Mouse (Mus musculus): Measurements from ENCODE around the gene Cyp4a32. TPM values are rescaled to one million over a fixed set of nuclear protein-coding genes. Genes with fewer than 3 reads are reported as not detected.
"Not testable (repeated sequence)": the region's sequence is repeated elsewhere in the genome, so short reads cannot be mapped to it uniquely, and the experiment has no call there.

The Cyp4a32 gene
- polyA plus RNA-seq (2015; fragmentation: Nextera tagmentation; extraction: Ambion mirVana) = not detected in 2 replicates

DNA sequence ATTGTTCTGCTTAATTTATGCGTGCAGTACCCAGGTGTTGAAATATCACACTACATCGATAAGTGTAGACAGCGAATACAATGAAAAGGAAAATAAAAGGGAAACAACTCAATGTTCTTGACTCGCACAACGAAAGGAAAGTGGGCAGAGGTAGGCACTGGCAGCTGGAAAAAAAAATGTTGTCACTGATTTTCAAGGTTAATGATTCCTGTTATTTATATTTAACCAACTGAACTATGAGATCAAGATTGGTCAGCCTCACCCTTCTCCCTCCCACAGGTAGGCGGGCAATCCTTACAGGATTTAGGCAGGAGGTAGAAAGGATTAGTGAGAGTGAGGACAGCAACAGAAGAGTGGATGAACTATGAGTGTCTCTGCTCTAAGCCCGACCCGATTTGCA is at the start of gene Cyp4a32:
TSS of gene Cyp4a32 (plus strand) at position 359 of the 400 bp plus-strand sequence.
- not testable (repeated sequence) for H3K36me3 ChIP-seq (ENCODE audit: control insufficient read depth, insufficient read depth, low read length); H3K4me1 ChIP-seq (ENCODE audit: control insufficient read depth, insufficient read depth, low read length); H3K27ac ChIP-seq (ENCODE audit: low read length); H3K4me3 ChIP-seq (ENCODE audit: low read length); H3K9ac ChIP-seq (ENCODE audit: low read depth, low read length); H3K27me3 ChIP-seq (replicated peaks; ENCODE audit: control insufficient read depth, insufficient read depth, low read length); ATAC-seq; H3K4me2 ChIP-seq (ENCODE audit: low read depth, low read length); H3K9me3 ChIP-seq (ENCODE audit: control insufficient read depth, low read length)
- WGBS = 86% methylated on average over 8 of the region's 8 CpGs

DNA sequence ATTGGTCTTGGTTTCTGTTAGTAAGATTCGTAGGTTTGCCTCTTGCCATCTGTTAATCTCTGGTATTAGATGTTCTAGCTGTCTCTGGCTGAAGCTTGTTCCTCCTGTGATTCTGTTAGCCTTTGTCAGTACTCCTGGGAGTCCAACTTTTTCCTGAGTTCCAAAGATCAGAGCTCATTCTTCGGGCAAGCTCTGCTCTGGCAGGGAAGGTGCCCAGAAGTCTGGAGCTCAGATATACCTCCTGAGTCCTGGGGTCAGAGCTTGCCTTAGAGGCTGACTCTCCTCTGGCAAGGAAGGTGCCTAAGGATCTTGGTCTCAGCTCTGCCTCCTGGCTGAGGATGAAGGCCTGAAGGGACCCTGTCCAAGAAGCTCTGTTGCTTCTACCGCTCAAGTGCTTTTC is 48.0 kb upstream of the Cyp4a32 start:
- H3K27me3 ChIP-seq (replicated peaks; ENCODE audit: control insufficient read depth, insufficient read depth, low read length) = no peaks in the 10 kb centered on the region
- no peak overlapping the region for H3K4me2 ChIP-seq (ENCODE audit: low read depth, low read length)
- no peak overlapping the region for H3K9ac ChIP-seq (ENCODE audit: low read depth, low read length)
- H3K4me1 ChIP-seq (ENCODE audit: control insufficient read depth, insufficient read depth, low read length) = no peaks in the 10 kb centered on the region
- no peak for ATAC-seq
- H3K9me3 ChIP-seq (ENCODE audit: control insufficient read depth, low read length) = no peaks in the 10 kb centered on the region
- 81% methylated on average over 3 of the region's 3 CpGs for WGBS
- H3K27ac ChIP-seq (ENCODE audit: low read length) = no peak overlapping the region
- H3K4me3 ChIP-seq (ENCODE audit: low read length) = no peak overlapping the region
- H3K36me3 ChIP-seq (ENCODE audit: control insufficient read depth, insufficient read depth, low read length) = no peaks in the 10 kb centered on the region

DNA sequence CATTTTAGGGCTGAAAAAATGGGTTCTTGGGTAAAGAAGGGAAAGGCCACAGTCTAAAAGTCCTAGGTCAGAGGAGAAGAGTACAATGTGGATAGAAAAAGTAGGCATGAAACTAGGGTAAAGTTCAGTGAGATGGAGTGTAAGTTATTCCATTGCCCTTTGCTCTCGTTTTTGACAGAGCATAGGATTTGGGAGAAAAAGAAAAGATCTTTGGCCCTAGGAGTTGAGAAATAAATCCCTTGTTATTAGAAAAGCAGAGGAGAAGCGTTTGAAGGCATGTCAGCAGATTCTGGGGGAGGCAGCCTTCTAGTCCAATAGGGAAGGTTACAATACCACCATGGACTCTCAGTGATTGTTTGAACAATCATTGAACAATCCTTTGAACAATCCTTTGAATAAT is 45.3 kb upstream of the Cyp4a32 start:
- no peak overlapping the region for H3K4me2 ChIP-seq (ENCODE audit: low read depth, low read length)
- 56% methylated on average over 2 of the region's 2 CpGs for WGBS
- no peaks in the 10 kb centered on the region for H3K36me3 ChIP-seq (ENCODE audit: control insufficient read depth, insufficient read depth, low read length)
- no peak overlapping the region for H3K27ac ChIP-seq (ENCODE audit: low read length)
- H3K4me1 ChIP-seq (ENCODE audit: control insufficient read depth, insufficient read depth, low read length) = no peaks in the 10 kb centered on the region
- H3K9ac ChIP-seq (ENCODE audit: low read depth, low read length) = no peak overlapping the region
- ATAC-seq = no peak
- no peaks in the 10 kb centered on the region for H3K27me3 ChIP-seq (replicated peaks; ENCODE audit: control insufficient read depth, insufficient read depth, low read length)
- H3K9me3 ChIP-seq (ENCODE audit: control insufficient read depth, low read length) = no peaks in the 10 kb centered on the region
- no peak overlapping the region for H3K4me3 ChIP-seq (ENCODE audit: low read length)

DNA sequence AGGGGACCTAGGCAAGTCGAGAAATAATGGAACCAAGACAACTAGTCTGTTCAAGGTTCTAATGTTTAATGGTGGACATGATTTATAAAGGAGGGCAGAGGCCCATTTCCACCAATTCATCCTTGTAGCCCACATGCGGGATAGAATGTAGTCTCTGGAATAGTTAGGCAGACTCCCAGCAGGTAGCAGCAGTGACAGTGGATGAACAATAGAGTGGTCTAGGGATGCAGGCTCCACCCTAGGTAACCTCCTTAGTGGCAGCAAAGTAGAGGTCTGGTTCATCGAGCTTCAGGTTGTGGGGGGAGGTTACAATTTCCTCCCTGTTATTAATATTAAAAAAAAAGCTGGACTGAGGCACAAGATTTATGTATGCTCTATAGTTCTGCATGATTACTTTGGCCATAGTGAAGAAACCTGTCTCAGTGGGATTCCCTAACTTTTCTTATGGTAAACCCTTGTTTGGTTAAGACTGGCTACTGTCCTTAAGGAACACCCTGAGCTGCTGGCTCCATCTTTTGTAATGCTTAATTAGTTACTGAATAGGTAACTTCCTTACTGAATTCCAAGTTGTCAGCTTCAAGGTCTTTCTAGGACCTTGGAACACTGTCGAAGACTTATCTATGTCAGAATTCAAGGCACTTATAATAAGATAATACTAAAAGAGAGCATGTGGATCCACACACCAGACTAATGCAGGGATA is 42.8 kb upstream of the Cyp4a32 start:
- H3K27ac ChIP-seq (ENCODE audit: low read length) = no peak overlapping the region
- H3K27me3 ChIP-seq (replicated peaks; ENCODE audit: control insufficient read depth, insufficient read depth, low read length) = no peaks in the 10 kb centered on the region
- no peaks in the 10 kb centered on the region for H3K4me1 ChIP-seq (ENCODE audit: control insufficient read depth, insufficient read depth, low read length)
- no peak overlapping the region for H3K4me3 ChIP-seq (ENCODE audit: low read length)
- ATAC-seq = no peak
- no peaks in the 10 kb centered on the region for H3K9me3 ChIP-seq (ENCODE audit: control insufficient read depth, low read length)
- H3K4me2 ChIP-seq (ENCODE audit: low read depth, low read length) = no peak overlapping the region
- no peaks in the 10 kb centered on the region for H3K36me3 ChIP-seq (ENCODE audit: control insufficient read depth, insufficient read depth, low read length)
- H3K9ac ChIP-seq (ENCODE audit: low read depth, low read length) = no peak overlapping the region
- 67% methylated on average over 4 of the region's 4 CpGs for WGBS

DNA sequence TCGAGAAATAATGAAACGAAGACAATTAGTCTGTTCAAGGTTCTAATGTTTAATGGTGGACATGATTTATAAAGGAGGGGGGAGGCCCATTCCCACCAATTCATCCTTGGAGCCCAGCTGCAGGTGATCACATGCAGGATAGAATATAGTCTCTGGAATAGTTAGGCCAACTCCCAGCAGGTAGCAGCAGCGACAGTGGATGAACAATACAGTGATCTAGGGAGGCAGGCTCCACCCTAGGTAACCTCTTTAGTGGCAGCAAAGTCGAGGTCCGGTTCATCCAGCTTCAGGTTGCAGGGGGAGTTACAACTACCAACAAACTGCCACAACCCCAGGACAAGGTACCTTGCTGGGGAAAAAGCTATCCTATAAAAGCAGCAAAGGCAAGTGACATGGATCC is 39.5 kb upstream of the Cyp4a32 start:
- not testable (repeated sequence) for H3K4me3 ChIP-seq (ENCODE audit: low read length); H3K27ac ChIP-seq (ENCODE audit: low read length); H3K27me3 ChIP-seq (replicated peaks; ENCODE audit: control insufficient read depth, insufficient read depth, low read length); H3K4me1 ChIP-seq (ENCODE audit: control insufficient read depth, insufficient read depth, low read length); ATAC-seq; H3K9ac ChIP-seq (ENCODE audit: low read depth, low read length); H3K36me3 ChIP-seq (ENCODE audit: control insufficient read depth, insufficient read depth, low read length); H3K4me2 ChIP-seq (ENCODE audit: low read depth, low read length); H3K9me3 ChIP-seq (ENCODE audit: control insufficient read depth, low read length)
- WGBS = 66% methylated on average over 5 of the region's 5 CpGs

DNA sequence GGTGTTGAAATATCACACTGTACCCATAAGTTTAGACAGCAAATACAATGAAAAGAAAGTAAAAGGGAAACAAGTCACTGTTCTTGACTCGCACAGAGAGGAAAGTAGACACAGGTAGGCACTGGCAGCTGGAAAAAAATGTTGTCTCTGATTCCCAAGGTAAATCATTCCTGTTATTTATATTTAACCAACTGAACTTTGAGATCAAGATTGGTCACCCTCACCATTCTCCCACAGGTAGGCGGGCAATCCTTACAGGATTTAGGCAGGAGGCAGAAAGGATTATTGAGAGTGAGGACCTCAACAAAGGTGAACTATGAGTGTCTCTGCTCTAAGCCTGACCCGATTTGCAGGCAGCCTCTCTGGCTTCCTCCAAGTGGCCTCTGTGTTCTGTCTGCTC is 37.4 kb upstream of the Cyp4a32 start, which contains the start of gene Cyp4a31:
TSS of gene Cyp4a31 (plus strand) at position 249 of the 400 bp plus-strand sequence.
- Histone ChIP-seq H3K9me3 (ENCODE audit: control insufficient read depth, low read length) (no peaks in the 10 kb centered on the region), H3K4me2 (ENCODE audit: low read depth, low read length) (no peak within 1 kb of the TSS), H3K27me3 (replicated peaks; ENCODE audit: control insufficient read depth, insufficient read depth, low read length) (no peaks in the 10 kb centered on the region), H3K36me3 (ENCODE audit: control insufficient read depth, insufficient read depth, low read length) (no peaks in the 10 kb centered on the region), H3K4me3 (ENCODE audit: low read length) (no peak within 1 kb of the TSS), H3K27ac (ENCODE audit: low read length) (no peak within 1 kb of the TSS), H3K4me1 (ENCODE audit: control insufficient read depth, insufficient read depth, low read length) (no peaks in the 10 kb centered on the region), H3K9ac (ENCODE audit: low read depth, low read length) (no peak within 1 kb of the TSS)
- ATAC-seq = no peak
- WGBS = 80% methylated on average over 3 of the region's 3 CpGs

DNA sequence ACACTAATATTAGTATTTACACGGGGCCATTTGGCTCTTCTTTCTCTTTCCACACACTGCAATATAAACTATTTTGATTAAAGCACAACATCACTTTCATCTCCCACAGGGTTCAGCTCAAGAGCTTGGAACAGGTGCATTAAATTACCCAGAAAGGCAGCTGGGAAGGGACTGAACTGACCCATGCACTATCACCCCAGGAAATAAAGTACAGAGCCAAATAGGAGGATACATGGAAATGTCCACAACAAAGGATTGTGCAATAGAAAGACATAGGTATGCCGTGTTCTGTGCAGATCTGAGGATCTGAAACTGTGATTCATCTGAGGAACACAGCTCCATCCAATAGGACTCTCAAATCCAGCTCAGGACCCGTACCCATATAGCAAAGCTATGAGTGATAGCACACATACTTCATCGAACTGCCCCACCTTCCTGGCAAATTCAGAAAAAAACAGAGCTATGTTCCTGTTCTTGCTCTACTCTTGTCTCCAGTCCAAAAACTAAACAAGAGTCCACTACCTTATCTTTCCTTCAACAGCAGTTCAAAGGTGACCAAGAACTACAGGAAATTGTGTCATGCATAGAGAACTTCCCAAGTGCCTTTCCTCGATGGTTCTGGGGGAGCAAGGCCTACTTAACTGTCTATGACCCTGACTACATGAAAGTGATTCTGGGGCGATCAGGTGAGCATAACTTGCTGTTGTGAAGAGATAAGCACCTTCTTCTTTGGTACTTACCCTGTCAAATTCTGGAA is 36.1 kb upstream of the Cyp4a32 start:
- H3K4me1 ChIP-seq (ENCODE audit: control insufficient read depth, insufficient read depth, low read length); H3K36me3 ChIP-seq (ENCODE audit: control insufficient read depth, insufficient read depth, low read length); H3K27ac ChIP-seq (ENCODE audit: low read length); H3K4me3 ChIP-seq (ENCODE audit: low read length); H3K27me3 ChIP-seq (replicated peaks; ENCODE audit: control insufficient read depth, insufficient read depth, low read length); H3K4me2 ChIP-seq (ENCODE audit: low read depth, low read length); H3K9me3 ChIP-seq (ENCODE audit: control insufficient read depth, low read length); ATAC-seq; H3K9ac ChIP-seq (ENCODE audit: low read depth, low read length): not testable (repeated sequence)
- WGBS = 70% methylated on average over 6 of the region's 6 CpGs

DNA sequence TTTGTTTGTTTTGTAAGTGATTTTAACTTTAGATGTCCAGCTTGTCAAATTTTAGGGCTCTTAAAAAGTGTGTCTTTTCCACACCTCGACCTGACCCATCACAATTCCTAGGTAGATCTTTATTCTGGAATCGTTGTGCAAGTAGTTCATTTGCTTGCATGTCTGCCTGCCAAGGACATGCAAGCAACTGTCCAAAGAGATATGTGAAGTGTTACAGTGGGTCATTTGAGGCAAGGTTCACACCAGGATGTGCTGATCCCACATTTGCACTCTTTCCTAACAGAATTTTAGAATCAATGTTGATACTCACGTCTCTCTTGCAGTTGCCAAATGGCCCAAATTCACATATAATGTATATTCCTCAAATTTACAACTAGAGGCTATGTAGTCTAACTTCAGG is 25.5 kb upstream of the Cyp4a32 start:
- WGBS = 83% methylated on average over 3 of the region's 3 CpGs
- Histone ChIP-seq H3K9me3 (ENCODE audit: control insufficient read depth, low read length) (no peaks in the 10 kb centered on the region), H3K27ac (ENCODE audit: low read length) (no peak overlapping the region), H3K4me3 (ENCODE audit: low read length) (no peak overlapping the region), H3K36me3 (ENCODE audit: control insufficient read depth, insufficient read depth, low read length) (no peaks in the 10 kb centered on the region), H3K9ac (ENCODE audit: low read depth, low read length) (no peak overlapping the region), H3K27me3 (replicated peaks; ENCODE audit: control insufficient read depth, insufficient read depth, low read length) (no peaks in the 10 kb centered on the region), H3K4me2 (ENCODE audit: low read depth, low read length) (no peak overlapping the region), H3K4me1 (ENCODE audit: control insufficient read depth, insufficient read depth, low read length) (no peaks in the 10 kb centered on the region)
- ATAC-seq = no peak

DNA sequence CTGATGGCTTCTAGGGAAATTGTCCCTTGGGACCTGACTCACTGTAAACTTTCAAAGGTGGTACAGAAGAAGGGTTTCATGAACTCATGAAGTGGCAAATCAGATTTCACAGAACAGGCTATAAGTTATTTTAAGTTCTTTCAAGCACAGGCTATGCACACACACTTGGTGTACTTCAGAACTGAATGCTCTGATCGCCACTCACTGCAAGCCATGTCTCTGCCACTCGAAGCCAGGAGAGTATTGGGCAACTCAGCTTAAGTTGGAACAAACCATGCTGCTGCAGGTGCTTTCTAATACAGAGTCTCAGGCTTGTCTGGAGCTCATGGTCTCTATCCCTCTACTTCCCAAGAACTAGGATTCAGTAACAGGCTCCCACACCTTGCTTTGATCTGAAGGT is 25.0 kb upstream of the Cyp4a32 start:
- Histone ChIP-seq H3K27ac (ENCODE audit: low read length) (no peak overlapping the region), H3K9me3 (ENCODE audit: control insufficient read depth, low read length) (no peaks in the 10 kb centered on the region), H3K4me2 (ENCODE audit: low read depth, low read length) (no peak overlapping the region), H3K27me3 (replicated peaks; ENCODE audit: control insufficient read depth, insufficient read depth, low read length) (no peaks in the 10 kb centered on the region), H3K4me1 (ENCODE audit: control insufficient read depth, insufficient read depth, low read length) (no peaks in the 10 kb centered on the region), H3K4me3 (ENCODE audit: low read length) (no peak overlapping the region), H3K36me3 (ENCODE audit: control insufficient read depth, insufficient read depth, low read length) (no peaks in the 10 kb centered on the region), H3K9ac (ENCODE audit: low read depth, low read length) (no peak overlapping the region)
- WGBS = 77% methylated on average over 2 of the region's 2 CpGs
- no peak for ATAC-seq

All from intestine, embryonic 16.5 days (tissue).